Mouse (Mus musculus): ENCODE data around the gene Bnip1. TPM values are rescaled to one million over a fixed set of nuclear protein-coding genes. Genes with fewer than 3 reads are reported as not detected.

Bnip1 gene
- polyA plus RNA-seq (2012; rRNA removed): 41.7 and 46.5 TPM in 2 replicates

DNA sequence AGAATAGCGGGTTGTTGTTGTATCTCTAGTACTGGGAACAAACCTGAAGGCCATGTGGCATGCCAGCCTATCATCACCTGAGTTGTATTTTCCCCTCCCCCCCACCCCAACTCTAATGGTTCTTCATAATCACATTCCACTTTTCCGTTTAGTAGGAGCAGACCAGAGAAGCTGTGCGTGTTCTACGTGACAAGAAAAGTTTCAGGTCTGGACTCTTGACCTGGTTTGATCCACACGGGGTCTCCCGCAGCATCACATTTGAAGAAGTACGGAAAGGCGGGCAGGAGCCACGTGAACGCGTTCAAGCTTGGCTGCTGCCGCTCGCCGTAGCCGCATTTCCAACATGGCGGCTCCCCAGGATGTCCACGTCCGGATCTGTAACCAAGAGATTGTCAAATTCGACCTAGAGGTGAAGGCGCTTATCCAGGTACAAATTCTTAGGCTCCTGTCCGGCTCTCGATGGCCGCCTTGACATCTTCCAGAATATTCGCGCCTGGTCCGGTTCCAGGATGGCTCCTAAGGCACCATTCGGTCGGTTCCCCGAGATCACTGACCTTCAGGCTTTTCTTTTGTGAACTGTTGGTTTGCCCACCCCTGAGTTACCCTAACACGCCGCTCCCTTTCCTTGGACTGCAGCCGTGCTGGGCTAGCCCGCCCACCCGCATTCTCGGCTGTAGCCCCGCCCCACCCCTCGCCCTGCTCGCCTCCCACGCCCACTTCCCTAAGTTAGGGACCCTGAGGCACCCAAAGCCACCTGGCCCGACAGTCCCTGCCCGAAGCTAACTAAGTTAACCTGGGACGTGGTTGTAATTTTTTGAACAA is at the start of gene Bnip1:
Bnip1 (plus strand) TSS at position 317 of the 822 bp plus-strand sequence.

Other genes starting within 250 kb of the Bnip1 start
- gene Ergic1, start 219.6 kb upstream of the Bnip1 start, polyA plus RNA-seq (2012; rRNA removed): 156 and 178 TPM in 2 replicates
- 49.6 and 56.7 TPM in 2 replicates for gene Dusp1, start 218.9 kb upstream of the Bnip1 start, polyA plus RNA-seq (2012; rRNA removed)
- gene Atp6v0e, start 117.8 kb upstream of the Bnip1 start, polyA plus RNA-seq (2012; rRNA removed): 115 and 124 TPM in 2 replicates
- gene Crebrf, start 65.4 kb upstream of the Bnip1 start, polyA plus RNA-seq (2012; rRNA removed): 8.7 and 9.2 TPM in 2 replicates
- gene Nkx2-5, start 63.9 kb downstream of the Bnip1 start, polyA plus RNA-seq (2012; rRNA removed): 0.08 TPM in 1 of 2 replicates, not detected in the other
- gene Kifc5b, start 136.0 kb downstream of the Bnip1 start, polyA plus RNA-seq (2012; rRNA removed): 16.2 and 18.3 TPM in 2 replicates
- 51.7 and 59.2 TPM in 2 replicates for gene Phf1, start 152.0 kb downstream of the Bnip1 start, polyA plus RNA-seq (2012; rRNA removed)
- 111 and 114 TPM in 2 replicates for gene Cuta, start 158.5 kb downstream of the Bnip1 start, polyA plus RNA-seq (2012; rRNA removed)
- gene Syngap1, start 160.2 kb downstream of the Bnip1 start, polyA plus RNA-seq (2012; rRNA removed): 112 and 113 TPM in 2 replicates
- gene Zbtb9, start 192.1 kb downstream of the Bnip1 start, polyA plus RNA-seq (2012; rRNA removed): 22.9 and 25.2 TPM in 2 replicates
- 26.3 and 33.4 TPM in 2 replicates for gene Bak1, start 247.9 kb downstream of the Bnip1 start, polyA plus RNA-seq (2012; rRNA removed)

All from central nervous system, embryonic 14 days (tissue).